Mouse (Mus musculus) monocyte, adult 2 months (primary cell): ENCODE data around the gene Cntd1.

Experiments
- DNase-seq, 2 experiments: peaks; one replicate each; pipeline ENCODE4 v3.0.0; 2022; ENCODE audit warnings: low spot score in 2 of 2, low read depth in 1 of 2

The Cntd1 gene

DNA sequence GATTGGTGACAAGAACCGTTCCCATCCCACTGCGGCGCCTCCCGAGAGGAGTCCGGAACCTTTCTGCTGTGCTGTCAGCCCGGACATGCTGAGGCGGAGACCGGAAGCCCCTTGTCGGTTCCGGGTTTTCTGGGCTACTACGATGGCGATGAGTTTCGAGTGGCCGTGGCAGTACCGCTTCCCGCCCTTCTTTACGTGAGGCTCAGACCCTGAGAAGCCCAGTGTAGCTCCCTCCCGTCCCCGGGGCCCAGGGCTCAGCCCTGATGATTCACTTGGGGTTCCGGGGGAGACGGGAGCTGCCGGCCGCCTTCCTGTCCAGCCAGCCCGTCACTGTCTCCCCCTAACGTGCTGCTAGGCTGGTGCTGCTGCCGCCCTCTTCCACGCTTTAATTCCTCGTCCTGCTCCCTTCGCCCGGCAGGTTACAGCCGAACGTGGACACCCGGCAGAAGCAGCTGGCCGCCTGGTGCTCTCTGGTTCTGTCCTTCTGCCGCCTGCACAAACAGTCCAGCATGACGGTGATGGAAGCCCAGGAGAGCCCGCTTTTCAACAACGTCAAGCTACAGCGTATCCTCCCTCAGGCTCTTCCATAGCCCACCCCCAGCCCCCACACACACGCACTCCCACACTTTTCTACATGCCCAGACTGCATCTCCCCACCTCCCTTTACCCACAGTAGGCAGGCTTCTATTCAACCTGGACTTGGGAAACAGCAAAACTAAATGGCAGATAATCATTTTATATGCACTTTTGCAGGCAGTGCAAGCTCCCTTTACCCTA lies 25.0 kb upstream of the Cntd1 start, which contains the start of gene Vps25:
TSS of gene Vps25 (plus strand) at position 95 of the 777 bp plus-strand sequence.
- peak; percentile 63 to 73 for DNase-seq

DNA sequence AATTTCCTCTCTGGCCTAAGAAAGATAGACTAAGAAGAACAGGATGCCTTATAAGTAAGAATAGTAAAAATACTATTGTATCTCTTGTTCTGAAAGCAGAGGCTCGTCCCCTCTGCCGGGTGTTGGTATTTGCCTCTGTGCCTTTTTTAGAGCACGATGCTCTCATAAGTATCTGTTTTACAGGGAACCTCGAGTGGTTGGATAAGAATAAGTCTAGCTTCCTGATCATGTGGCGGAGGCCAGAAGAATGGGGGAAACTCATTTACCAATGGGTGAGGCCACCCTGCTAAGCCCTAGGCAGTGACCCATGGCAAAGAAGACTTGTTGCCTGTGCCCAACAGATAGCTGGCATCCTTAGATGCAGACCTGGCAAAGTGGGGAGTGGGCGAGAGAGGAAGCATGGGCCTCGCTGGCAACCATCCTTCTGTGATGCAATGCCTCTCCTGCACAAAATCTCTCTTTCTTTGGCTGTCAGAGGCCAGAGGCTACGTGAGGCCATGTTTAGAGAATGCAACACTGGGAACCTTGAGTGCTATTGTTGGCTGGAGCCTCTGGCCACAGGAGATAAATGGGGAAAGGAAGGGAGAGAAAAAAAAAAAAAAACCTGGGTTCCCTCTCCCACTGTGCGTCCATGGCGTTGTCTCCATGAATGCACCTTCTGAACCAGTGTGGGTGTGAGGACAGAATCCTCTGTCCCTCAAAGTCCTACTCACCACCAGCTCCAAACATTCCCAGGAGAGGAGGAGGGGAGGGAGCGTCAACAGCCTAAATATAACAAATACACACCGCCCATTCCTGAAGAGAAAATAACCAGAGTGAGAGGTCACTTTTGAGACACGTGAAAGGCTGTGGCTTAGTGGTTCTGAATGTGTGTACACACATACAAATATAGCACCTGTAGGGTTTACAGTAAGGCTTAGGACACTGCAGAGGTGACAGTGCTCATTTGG lies 22.7 kb upstream of the Cntd1 start:
- no peak for DNase-seq

- DNase-seq: no peak
Measured at GRCm38 (mm10) chr11:101259261-101259712, 19.5 kb upstream of the Cntd1 start.

GRCm38 (mm10) chr11:101259948-101260825 lies 18.6 kb upstream of the Cntd1 start, which contains the start of gene Wnk4:
Gene Wnk4 (plus strand): TSS chr11:101260567.
- no peak for DNase-seq

GRCm38 (mm10) chr11:101260826-101261380 lies 17.9 kb upstream of the Cntd1 start:
- no peak for DNase-seq

DNA sequence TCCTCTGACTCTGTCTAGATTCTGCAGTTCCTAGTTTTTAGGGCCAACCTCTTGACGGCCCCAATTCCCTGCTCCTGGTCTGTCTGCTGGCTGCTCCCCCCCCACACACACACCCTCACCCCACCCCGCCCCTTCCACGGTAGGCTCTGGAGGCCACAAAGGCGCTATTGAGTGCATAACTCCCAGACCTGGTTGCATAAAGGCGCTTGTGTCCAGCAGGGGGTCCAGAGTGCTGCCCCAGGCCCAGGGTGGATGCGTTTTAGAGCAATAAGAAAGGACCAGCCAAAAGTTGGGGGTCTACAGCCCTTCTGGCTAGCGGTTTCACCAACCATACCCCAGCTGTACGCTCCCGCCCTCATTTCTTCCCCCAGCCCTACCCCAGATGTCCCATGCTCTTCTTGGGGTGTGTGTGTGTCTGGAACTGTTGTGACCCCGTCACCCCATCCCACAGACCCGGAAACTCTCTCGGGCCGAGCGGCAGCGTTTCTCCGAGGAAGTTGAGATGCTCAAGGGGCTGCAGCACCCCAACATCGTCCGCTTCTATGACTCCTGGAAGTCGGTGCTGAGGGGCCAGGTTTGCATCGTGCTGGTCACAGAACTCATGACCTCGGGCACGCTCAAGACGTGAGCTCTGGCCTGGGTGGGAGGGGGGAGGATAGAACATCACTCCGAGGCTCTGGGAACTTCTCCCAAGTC lies 16.4 kb upstream of the Cntd1 start:
- DNase-seq: no peak

- no peak for DNase-seq
Measured at GRCm38 (mm10) chr11:101263138-101263988, 15.4 kb upstream of the Cntd1 start.

GRCm38 (mm10) chr11:101263989-101264280 lies 14.9 kb upstream of the Cntd1 start:
- no peak for DNase-seq

DNA sequence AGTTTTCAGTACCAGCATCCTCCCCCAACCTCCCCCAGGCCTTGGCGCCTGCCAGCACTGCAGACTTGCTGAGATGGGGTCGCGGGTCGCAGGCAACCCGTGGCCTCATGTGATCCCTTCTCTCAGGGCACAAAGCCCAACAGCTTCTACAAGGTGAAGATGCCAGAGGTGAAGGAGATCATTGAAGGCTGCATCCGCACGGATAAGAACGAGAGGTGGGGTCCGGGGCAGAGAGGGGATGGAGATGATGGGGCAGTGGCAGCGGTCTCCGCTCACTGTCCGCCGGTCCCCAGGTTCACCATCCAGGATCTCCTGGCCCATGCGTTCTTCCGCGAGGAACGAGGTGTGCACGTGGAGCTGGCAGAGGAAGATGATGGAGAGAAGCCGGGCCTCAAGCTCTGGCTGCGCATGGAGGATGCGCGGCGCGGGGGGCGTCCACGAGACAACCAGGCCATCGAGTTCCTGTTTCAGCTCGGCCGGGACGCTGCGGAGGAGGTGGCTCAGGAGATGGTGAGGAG lies 13.8 kb upstream of the Cntd1 start:
- no peak for DNase-seq

- no peak for DNase-seq
Measured at GRCm38 (mm10) chr11:101265906-101266305, 12.9 kb upstream of the Cntd1 start.

DNA sequence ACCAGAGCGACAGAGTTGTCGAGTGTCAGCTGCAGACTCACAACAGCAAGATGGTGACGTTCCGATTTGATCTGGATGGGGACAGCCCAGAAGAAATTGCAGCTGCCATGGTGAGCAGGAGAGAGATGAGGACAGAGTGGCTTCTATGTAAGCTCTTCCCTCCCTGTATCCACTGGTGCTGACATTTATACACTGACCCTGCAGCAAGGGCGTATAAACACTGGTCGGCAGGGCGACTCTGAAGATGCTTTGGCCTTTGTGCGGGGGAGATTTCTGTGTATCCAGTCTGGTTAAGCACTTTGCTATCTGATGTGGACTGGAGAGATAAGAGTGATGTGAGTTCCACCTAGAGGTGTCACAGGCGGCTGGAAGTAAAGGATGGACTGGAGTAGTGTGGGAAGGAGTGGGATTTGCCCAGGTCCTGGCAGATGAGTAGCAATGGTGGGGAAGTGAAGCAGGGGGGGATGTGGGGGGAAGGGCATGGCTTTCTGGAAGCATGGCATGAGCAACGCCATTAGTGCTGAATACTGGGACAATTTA lies 9.2 kb upstream of the Cntd1 start:
- DNase-seq: no peak

- DNase-seq: no peak
Measured at GRCm38 (mm10) chr11:101272446-101272845, 6.4 kb upstream of the Cntd1 start.

DNA sequence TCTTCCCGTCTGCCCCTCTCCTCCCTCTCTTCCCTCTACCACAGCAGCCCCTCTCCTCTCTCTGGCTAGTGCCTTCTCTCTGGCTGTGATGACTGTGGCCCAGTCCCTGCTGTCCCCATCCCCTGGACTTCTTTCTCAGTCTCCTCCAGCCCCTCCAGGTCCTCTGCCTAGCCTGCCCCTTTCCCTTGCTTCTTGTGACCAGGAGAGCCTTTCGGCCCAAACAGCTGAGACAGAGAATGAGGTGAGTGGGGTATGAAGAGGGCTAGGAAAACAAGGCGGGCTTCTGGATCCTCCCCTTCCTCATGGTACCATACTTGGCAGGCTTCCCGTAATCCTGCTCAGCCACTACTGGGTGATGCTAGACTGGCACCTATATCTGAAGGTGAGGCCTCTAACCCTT lies 3.5 kb upstream of the Cntd1 start:
- no peak for DNase-seq

GRCm38 (mm10) chr11:101276319-101277070 lies 2.3 kb upstream of the Cntd1 start:
- no peak for DNase-seq

DNA sequence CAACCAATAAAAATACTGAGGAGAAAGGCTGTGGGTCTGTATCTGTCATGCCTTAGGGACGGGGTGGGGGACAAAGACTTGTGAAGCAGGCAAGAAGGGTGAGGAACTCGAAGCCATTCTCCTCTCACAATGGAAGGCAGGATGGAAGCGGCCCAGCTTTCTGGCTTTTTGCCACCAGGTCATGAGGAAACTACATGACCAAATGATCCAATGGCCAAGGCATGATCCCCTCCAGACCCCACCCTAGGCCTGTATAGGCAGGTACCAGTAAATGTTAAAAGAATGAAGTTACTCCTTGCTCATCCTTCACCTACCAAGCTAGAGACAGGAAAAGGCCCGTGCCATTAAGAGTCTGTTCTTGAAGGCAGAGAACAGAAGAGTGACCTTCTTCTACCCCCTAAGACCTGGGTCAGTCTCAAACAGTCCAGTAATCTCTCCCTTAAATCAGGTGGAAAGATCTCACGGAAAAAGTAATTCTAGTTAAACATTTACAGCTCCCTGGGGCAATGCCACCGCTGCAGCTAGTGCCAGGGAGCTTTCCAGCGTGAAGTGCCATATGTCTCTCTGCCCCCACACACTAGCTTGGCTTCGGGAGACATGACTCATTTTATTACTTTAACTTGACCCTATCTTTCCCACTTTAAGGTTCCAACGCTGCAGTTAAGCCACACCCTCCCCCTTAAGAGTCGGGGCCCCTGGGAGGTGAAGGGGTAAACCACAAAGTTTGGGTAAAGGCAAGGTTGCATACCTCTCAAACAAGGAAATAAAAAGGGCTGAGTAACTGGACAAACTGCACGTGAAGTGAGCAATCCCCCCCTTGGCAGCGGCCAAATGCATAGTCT lies 1.2 kb upstream of the Cntd1 start:
- DNase-seq: no peak

- DNase-seq: no peak
Measured at GRCm38 (mm10) chr11:101279193-101279569, 369 bp downstream of the Cntd1 start.

DNA sequence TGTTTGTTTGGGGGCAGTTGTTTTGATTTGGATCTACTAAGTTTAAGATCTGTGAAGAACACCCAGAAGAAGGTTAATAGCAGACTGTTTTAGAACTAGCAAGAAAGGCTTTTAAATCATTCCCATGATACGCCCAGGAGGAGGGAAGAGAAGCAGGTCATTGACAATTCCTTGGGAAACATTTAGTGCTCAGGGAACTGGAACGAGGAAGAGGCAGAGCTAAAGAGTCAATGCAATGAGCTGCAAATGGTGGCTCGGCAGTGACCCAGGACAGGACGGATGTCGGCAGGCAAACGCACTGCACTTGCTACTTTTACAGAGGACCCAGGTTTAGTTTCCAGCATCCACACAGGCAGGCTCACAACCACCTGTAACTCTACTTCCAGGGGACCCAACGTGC lies 2.0 kb downstream of the Cntd1 start:
- no peak for DNase-seq
